Mouse (Mus musculus) small intestine, adult 2 months (tissue): ENCODE data around the gene Kdelc2. TPM values are rescaled to one million over a fixed set of nuclear protein-coding genes. Genes with fewer than 3 reads are reported as not detected.

Experiments used
- H3K27ac ChIP-seq: fragments of 200-500 bp; 2 replicates; pipeline ENCODE4 v1.5.1; 2012; ENCODE audit warnings: low read depth, low read length, control low read depth, inconsistent platforms; ENCODE audit not compliant: insufficient read depth
- H3K27me3 ChIP-seq: fragments of 200-500 bp; 2 replicates; pipeline ENCODE4 v1.6.1; 2012; ENCODE audit warnings: mild to moderate bottlenecking, moderate library complexity, low read length, inconsistent platforms; ENCODE audit not compliant: control insufficient read depth, insufficient read depth
- H3K36me3 ChIP-seq: fragments of 200-500 bp; 2 replicates; pipeline ENCODE4 v1.6.1; 2012; ENCODE audit warnings: mild to moderate bottlenecking, low read length, control low read depth, inconsistent platforms; ENCODE audit not compliant: control insufficient read depth, insufficient read depth
- H3K4me1 ChIP-seq: fragments of 200-500 bp; 2 replicates; pipeline ENCODE4 v1.6.1; 2012; ENCODE audit warnings: low read length, inconsistent platforms, mixed read lengths; ENCODE audit not compliant: control insufficient read depth, insufficient read depth, insufficient read length
- H3K4me3 ChIP-seq: fragments of 200-500 bp; 2 replicates; pipeline ENCODE4 v1.5.1; 2012; ENCODE audit warnings: low read depth, mild to moderate bottlenecking, control low read depth, inconsistent platforms, low read length, moderate library complexity
- CTCF ChIP-seq: fragments of 200-500 bp; IDR thresholded peaks from 2 replicates; pipeline ENCODE4 v1.5.1; 2012; ENCODE audit warnings: low read depth, mild to moderate bottlenecking, control low read depth, inconsistent platforms, low read length, moderate library complexity, mixed read lengths; ENCODE audit not compliant: insufficient replicate concordance, insufficient read length; ENCODE audit errors: extremely low read depth
- POLR2A ChIP-seq: fragments of 200-500 bp; IDR thresholded peaks from 2 replicates; pipeline ENCODE4 v1.6.1; 2012; ENCODE audit warnings: low read depth, mild to moderate bottlenecking, control low read depth, inconsistent platforms, low read length, moderate library complexity
- WGBS: fragments of 180-500 bp; shearing (Covaris S2); methylation state at CpG from one replicate; pipeline ENCODE4 v1.1.7; 2018; 5-methylcytosine and 5-hydroxymethylcytosine counted together
- polyA plus RNA-seq: library from polyadenylated mRNA; depleted of rRNA; stranded (reverse); fragments of >200 nt; gene quantifications from 2 replicates; pipeline ENCODE4 v1.2.3, GENCODE M21; 2012; rRNA removed

The Kdelc2 gene
- 1.5 and 2.6 TPM in 2 replicates for polyA plus RNA-seq

GRCm38 (mm10) chr9:53383951-53384866 is at the start of gene Kdelc2:
TSS of gene Kdelc2 (plus strand) at chr9:53384025.
- WGBS = under 1% methylated on average over 74 of the region's 75 CpGs
- no peaks in the 10 kb centered on the region for H3K27me3 ChIP-seq
- H3K4me3 ChIP-seq = peak within 1 kb of the TSS; percentile 84
- peak; percentile 22; the same call in 1 of the 2 replicates for TF ChIP-seq CTCF
- peak; percentile 69 for TF ChIP-seq POLR2A
- H3K36me3 ChIP-seq = peaks cover under 1% of the 10 kb centered on the region; the same call in 1 of the 2 replicates
- H3K27ac ChIP-seq = peak within 1 kb of the TSS; percentile 92
- peaks cover 3% of the 10 kb centered on the region; the same call in 1 of the 2 replicates for H3K4me1 ChIP-seq

GRCm38 (mm10) chr9:53335131-53335530 is 48.7 kb upstream of the Kdelc2 start:
- 91% methylated on average over 3 of the region's 3 CpGs for WGBS
- H3K4me3 ChIP-seq = no peak overlapping the region
- peaks cover 11% of the 10 kb centered on the region; the same call in 1 of the 2 replicates for H3K4me1 ChIP-seq
- no peaks in the 10 kb centered on the region for H3K36me3 ChIP-seq
- no peaks in the 10 kb centered on the region for H3K27me3 ChIP-seq
- TF ChIP-seq CTCF (no peak), POLR2A (no peak)
- H3K27ac ChIP-seq = no peak overlapping the region

- no peak for TF ChIP-seq CTCF
- TF ChIP-seq POLR2A = no peak
- Histone ChIP-seq H3K4me3 (no peak overlapping the region), H3K27ac (no peak overlapping the region), H3K27me3 (no peaks in the 10 kb centered on the region), H3K36me3 (no peaks in the 10 kb centered on the region), H3K4me1 (no peaks in the 10 kb centered on the region; the same call in 1 of the 2 replicates)
- WGBS = 82% methylated on average over 7 of the region's 7 CpGs
Measured at GRCm38 (mm10) chr9:53339603-53340002, 44.2 kb upstream of the Kdelc2 start.

GRCm38 (mm10) chr9:53340328-53340916 is 43.4 kb upstream of the Kdelc2 start:
- peak overlapping the region; percentile 75 for H3K4me3 ChIP-seq
- peaks cover 3% of the 10 kb centered on the region; the same call in 1 of the 2 replicates for H3K4me1 ChIP-seq
- H3K27ac ChIP-seq = peak overlapping the region; percentile 70
- TF ChIP-seq CTCF = no peak
- TF ChIP-seq POLR2A = no peak
- no peaks in the 10 kb centered on the region for H3K36me3 ChIP-seq
- H3K27me3 ChIP-seq = no peaks in the 10 kb centered on the region
- WGBS = 11% methylated on average over 17 of the region's 17 CpGs

GRCm38 (mm10) chr9:53340969-53341368 is 42.9 kb upstream of the Kdelc2 start:
- peak; percentile 36; the same call in 1 of the 2 replicates for TF ChIP-seq POLR2A
- no peak for TF ChIP-seq CTCF
- WGBS = under 1% methylated on average over 14 of the region's 14 CpGs
- H3K36me3 ChIP-seq = no peaks in the 10 kb centered on the region
- H3K4me1 ChIP-seq = peaks cover 3% of the 10 kb centered on the region; the same call in 1 of the 2 replicates
- no peaks in the 10 kb centered on the region for H3K27me3 ChIP-seq
- peak overlapping the region; percentile 75 for H3K4me3 ChIP-seq
- H3K27ac ChIP-seq = peak overlapping the region; percentile 70

- WGBS = 24% methylated on average over 3 of the region's 3 CpGs
- no peak for TF ChIP-seq CTCF
- no peak for TF ChIP-seq POLR2A
- Histone ChIP-seq H3K4me3 (peak overlapping the region; percentile 15; the same call in 1 of the 2 replicates), H3K27me3 (no peaks in the 10 kb centered on the region), H3K36me3 (no peaks in the 10 kb centered on the region), H3K4me1 (peaks cover 3% of the 10 kb centered on the region; the same call in 1 of the 2 replicates), H3K27ac (no peak overlapping the region)
Measured at GRCm38 (mm10) chr9:53341981-53342380, 41.8 kb upstream of the Kdelc2 start.
